In genomic region chr4:135573251-135573808, GRCm38 (mm10) we compare ENCODE assay signal across 8 mouse cellular contexts. TPM values are rescaled to one million over a fixed set of nuclear protein-coding genes. Genes with fewer than 3 reads are reported as not detected.
DNase-seq lines count a peak whose midpoint lies in the region; ATAC-seq and TF ChIP-seq lines count a peak whose summit lies in the region.

Grhl3 (minus strand) TSS chr4:135573630.

- H3K4me1 ChIP-seq in hindbrain, embryonic 10.5 days (replicated peaks) = peaks cover 61% of the 10 kb centered on the region
- no peaks in the 10 kb centered on the region; the same call in 1 of the 2 replicates for H3K4me1 ChIP-seq in stomach, postnatal 0 days (replicated peaks; ENCODE audit: control insufficient read depth, insufficient read depth)

- intact Hi-C loops in left cerebral cortex, postnatal 25 days (cut with DNase I) = no loop called here

- TF ChIP-seq EP300 in stomach, postnatal 0 days (optimal IDR thresholded peaks at IDR 0.05) = no peak

- peak within 1 kb of the TSS; percentile 14; the same call in 1 of the 2 replicates for H3K9ac ChIP-seq in stomach, postnatal 0 days (ENCODE audit: low read length)

- DNase-seq in kidney, adult 11 months = peak; percentile 28
- no peak for DNase-seq in kidney, adult 9 months
- DNase-seq in embryo, embryonic 10.5 days (ENCODE audit: low spot score) = peak; percentile 53
- DNase-seq in hindbrain, embryonic 10.5 days (ENCODE audit: low spot score) = peak; percentile 47
- DNase-seq in left cerebral cortex, postnatal 25 days (ENCODE audit: low spot score in 2 of 2) = peak; percentile 42 to 53
- DNase-seq in mesoderm, embryonic 11.5 days (ENCODE audit: low read depth, low spot score) = peak; percentile 56
- DNase-seq in stomach, postnatal 0 days (ENCODE audit: low spot score) = peak; percentile 71
- no peak for DNase-seq in ovary, adult 18-20 months (ENCODE audit: low spot score)

- H3K27me3 ChIP-seq in hindbrain, embryonic 10.5 days (ENCODE audit: insufficient read depth, poor library complexity, severe bottlenecking) = peaks cover 84% of the 10 kb centered on the region
- no peaks in the 10 kb centered on the region for H3K27me3 ChIP-seq in stomach, postnatal 0 days (ENCODE audit: control insufficient read depth, insufficient read depth, low read length)

- peak within 1 kb of the TSS; percentile 60 for H3K4me2 ChIP-seq in stomach, postnatal 0 days (replicated peaks; ENCODE audit: low read depth)

- no peaks in the 10 kb centered on the region for H3K9me3 ChIP-seq in hindbrain, embryonic 10.5 days
- H3K9me3 ChIP-seq in stomach, postnatal 0 days (ENCODE audit: control insufficient read depth, low read length) = no peaks in the 10 kb centered on the region

- WGBS in hindbrain, embryonic 10.5 days = under 1% methylated on average over 31 of the region's 31 CpGs
- WGBS in stomach, postnatal 0 days = under 1% methylated on average over 31 of the region's 31 CpGs

- H3K27ac ChIP-seq in hindbrain, embryonic 10.5 days = 0 out of 2 replicates have a peak within 1 kb of the TSS, but pooled peaks have one; percentile 30
- H3K27ac ChIP-seq in stomach, postnatal 0 days (replicated peaks) = peak within 1 kb of the TSS; percentile 63

- ATAC-seq in stomach, postnatal 0 days (ENCODE audit: low FRiP score, low TSS enrichment) = peak; percentile 24; the same call in 1 of the 2 replicates

- no peaks in the 10 kb centered on the region for H3K36me3 ChIP-seq in hindbrain, embryonic 10.5 days
- H3K36me3 ChIP-seq in stomach, postnatal 0 days (ENCODE audit: control insufficient read depth, insufficient read depth, low read length) = no peaks in the 10 kb centered on the region

- peak within 1 kb of the TSS; percentile 48 for H3K4me3 ChIP-seq in hindbrain, embryonic 10.5 days
- peak within 1 kb of the TSS; percentile 34 for H3K4me3 ChIP-seq in stomach, postnatal 0 days (ENCODE audit: low read depth, low read length)

- peak; percentile 40 for TF ChIP-seq CTCF in stomach, postnatal 0 days (IDR thresholded peaks at IDR 0.05; ENCODE audit: low read depth)

RNA-seq across cellular contexts. Expression of gene Grhl3, which starts in this region (rescaled TPM):
- polyA plus RNA-seq in hindbrain, embryonic 10.5 days (2016; fragmentation: Nextera tagmentation; extraction: Ambion mirVana) = 3.3 and 5.3 TPM in 2 replicates
- 1 to 10 TPM in 1 of 2 experiments, under 1 TPM in 1; 0.69 to 1.5 TPM for total RNA-seq in left cerebral cortex, postnatal 25 days (2021)
- 52.5 and 53.3 TPM in 2 replicates for polyA plus RNA-seq in stomach, postnatal 0 days (2015; fragmentation: Nextera tagmentation; extraction: Ambion mirVana)

Comparison
In these comparisons a context has a peak if more than half of its experiments do, and no peak if none do; other contexts are left out.
1. DNase-seq: peak in kidney, adult 11 months (single experiment), embryo, embryonic 10.5 days (single experiment), hindbrain, embryonic 10.5 days (single experiment), left cerebral cortex, postnatal 25 days (2 of 2), mesoderm, embryonic 11.5 days (single experiment) and stomach, postnatal 0 days (single experiment); none in kidney, adult 9 months (single experiment) and ovary, adult 18-20 months (single experiment).